Mouse (Mus musculus): ENCODE results near the gene Agtpbp1.

- TF ChIP-seq POLR2A (IDR thresholded peaks at IDR 0.05; ENCODE audit: low read depth, low read length) (no peak), CTCF (IDR thresholded peaks at IDR 0.05; ENCODE audit: borderline replicate concordance, insufficient read depth, low read length) (no peak)
Measured at GRCm38 (mm10) chr13:59587201-59587600, 2.2 kb upstream of the Agtpbp1 start.
